Mouse (Mus musculus): ENCODE data around the gene Gm45208. TPM values are rescaled to one million over a fixed set of nuclear protein-coding genes. Genes with fewer than 3 reads are reported as not detected.

The Gm45208 gene
- polyA plus RNA-seq (2016; fragmentation: Nextera tagmentation; extraction: Ambion mirVana), result not detected in 2 replicates

GRCm38 (mm10) chrX:7721514-7722281, at the start of gene Gm45208:
TSS of gene Gm45208 (plus strand) at chrX:7722245.
- H3K27me3 ChIP-seq (ENCODE audit: low read depth, poor library complexity, severe bottlenecking), result no peaks in the 10 kb centered on the region
- H3K9me3 ChIP-seq (replicated peaks), result no peaks in the 10 kb centered on the region
- peak; percentile 70 for DNase-seq (ENCODE audit: low spot score)
- peaks cover 4% of the 10 kb centered on the region; the same call in 1 of the 2 replicates for H3K4me1 ChIP-seq
- WGBS, result 18% methylated on average over 22 of the region's 22 CpGs
- H3K27ac ChIP-seq, result peak within 1 kb of the TSS; percentile 91
- peak within 1 kb of the TSS; percentile 65 for H3K4me3 ChIP-seq
- peaks cover 26% of the 10 kb centered on the region for H3K36me3 ChIP-seq

GRCm38 (mm10) chrX:7672739-7673138, 49.3 kb upstream of the Gm45208 start:
- H3K9me3 ChIP-seq (replicated peaks), result no peaks in the 10 kb centered on the region
- no peak for DNase-seq (ENCODE audit: low spot score)
- H3K4me3 ChIP-seq, result no peak overlapping the region
- no peak overlapping the region for H3K27ac ChIP-seq
- H3K36me3 ChIP-seq, result peaks cover 9% of the 10 kb centered on the region
- no peaks in the 10 kb centered on the region for H3K27me3 ChIP-seq (ENCODE audit: low read depth, poor library complexity, severe bottlenecking)
- H3K4me1 ChIP-seq, result peaks cover 12% of the 10 kb centered on the region
- WGBS, result 21% methylated on average over 6 of the region's 6 CpGs

GRCm38 (mm10) chrX:7673578-7674281, 48.3 kb upstream of the Gm45208 start:
- WGBS, result 26% methylated on average over 12 of the region's 12 CpGs
- Histone ChIP-seq H3K9me3 (replicated peaks) (no peaks in the 10 kb centered on the region), H3K4me3 (peak overlapping the region; percentile 40), H3K4me1 (peaks cover 12% of the 10 kb centered on the region), H3K36me3 (peaks cover 8% of the 10 kb centered on the region), H3K27ac (peak overlapping the region; percentile 73; the same call in 1 of the 2 replicates), H3K27me3 (ENCODE audit: low read depth, poor library complexity, severe bottlenecking) (no peaks in the 10 kb centered on the region)
- peak; percentile 33 for DNase-seq (ENCODE audit: low spot score)

DNA sequence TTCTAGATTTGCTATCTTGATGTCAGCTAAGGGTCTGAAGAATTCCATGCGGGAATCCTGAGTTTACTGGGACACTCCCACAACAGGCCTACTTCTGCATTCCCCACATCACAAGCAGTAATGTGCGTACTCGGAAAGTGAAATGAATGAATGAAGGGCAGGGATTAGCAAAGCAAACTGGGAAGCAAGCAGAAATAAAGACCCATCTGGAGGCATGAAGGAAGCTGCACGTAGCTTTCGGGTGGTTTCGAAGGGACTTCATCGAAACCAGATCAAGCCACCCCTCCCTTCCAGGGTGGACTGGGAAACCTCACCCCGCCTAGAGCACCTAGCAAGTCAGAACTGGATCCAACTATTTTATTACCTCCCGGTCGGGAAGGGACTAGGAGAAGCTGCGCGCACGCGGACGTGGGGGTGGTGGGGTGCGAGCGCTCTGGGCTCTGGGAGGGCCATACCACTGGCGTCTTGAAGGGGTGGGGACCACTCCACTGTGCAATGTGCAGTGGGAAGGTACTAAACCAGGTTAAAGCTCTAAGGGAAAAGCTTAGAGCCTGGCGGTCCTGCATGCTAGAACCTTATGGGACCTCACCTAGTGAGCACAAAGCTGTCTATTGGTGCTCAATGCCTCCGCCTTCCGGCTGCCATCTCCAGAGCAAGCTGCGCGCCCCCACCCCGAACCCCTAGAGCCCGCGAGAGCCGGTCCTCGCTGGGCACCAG, 47.6 kb upstream of the Gm45208 start:
- no peaks in the 10 kb centered on the region for H3K9me3 ChIP-seq (replicated peaks)
- H3K4me3 ChIP-seq, result peak overlapping the region; percentile 40
- peaks cover under 1% of the 10 kb centered on the region; the same call in 1 of the 2 replicates for H3K36me3 ChIP-seq
- peaks cover 12% of the 10 kb centered on the region for H3K4me1 ChIP-seq
- no peaks in the 10 kb centered on the region for H3K27me3 ChIP-seq (ENCODE audit: low read depth, poor library complexity, severe bottlenecking)
- DNase-seq (ENCODE audit: low spot score), result peak; percentile 43
- H3K27ac ChIP-seq, result peak overlapping the region; percentile 73
- 27% methylated on average over 28 of the region's 28 CpGs for WGBS

GRCm38 (mm10) chrX:7675001-7675380, 47.1 kb upstream of the Gm45208 start:
- H3K27ac ChIP-seq, result peak overlapping the region; percentile 73
- H3K9me3 ChIP-seq (replicated peaks), result no peaks in the 10 kb centered on the region
- no peak for DNase-seq (ENCODE audit: low spot score)
- H3K27me3 ChIP-seq (ENCODE audit: low read depth, poor library complexity, severe bottlenecking), result no peaks in the 10 kb centered on the region
- H3K4me3 ChIP-seq, result peak overlapping the region; percentile 40
- 30% methylated on average over 10 of the region's 10 CpGs for WGBS
- H3K36me3 ChIP-seq, result no peaks in the 10 kb centered on the region
- H3K4me1 ChIP-seq, result peaks cover 12% of the 10 kb centered on the region

DNA sequence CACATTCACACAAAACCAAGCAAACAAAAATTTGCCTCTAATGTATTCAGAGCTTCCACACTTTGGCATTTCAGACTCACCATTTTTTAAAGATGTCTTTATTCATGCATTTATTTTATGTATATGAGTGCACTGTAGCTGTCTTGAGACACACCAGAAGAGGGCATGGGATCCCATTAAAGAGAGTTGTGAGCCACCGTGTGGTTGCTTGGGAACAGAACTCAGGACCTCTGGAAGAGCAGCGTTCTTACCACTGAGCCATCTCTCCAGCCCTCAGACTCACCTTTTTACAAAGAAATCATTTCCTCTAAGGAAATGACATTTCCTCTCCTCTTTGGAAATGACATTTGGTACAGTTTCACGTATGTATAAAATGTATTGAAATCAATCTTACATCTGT, 43.1 kb upstream of the Gm45208 start:
- H3K27ac ChIP-seq, result no peak overlapping the region
- H3K4me1 ChIP-seq, result peaks cover 6% of the 10 kb centered on the region
- peaks cover 4% of the 10 kb centered on the region; the same call in 1 of the 2 replicates for H3K27me3 ChIP-seq (ENCODE audit: low read depth, poor library complexity, severe bottlenecking)
- H3K36me3 ChIP-seq, result no peaks in the 10 kb centered on the region
- no peak for DNase-seq (ENCODE audit: low spot score)
- H3K4me3 ChIP-seq, result no peak overlapping the region
- WGBS, result 42% methylated on average over 3 of the region's 3 CpGs
- no peaks in the 10 kb centered on the region for H3K9me3 ChIP-seq (replicated peaks)

GRCm38 (mm10) chrX:7679405-7680056, 42.5 kb upstream of the Gm45208 start:
- Histone ChIP-seq H3K4me1 (0 out of 2 replicates have a peak, but pooled peaks cover under 1% of the 10 kb centered on the region), H3K27me3 (ENCODE audit: low read depth, poor library complexity, severe bottlenecking) (peaks cover 4% of the 10 kb centered on the region; the same call in 1 of the 2 replicates), H3K9me3 (replicated peaks) (no peaks in the 10 kb centered on the region), H3K36me3 (no peaks in the 10 kb centered on the region), H3K4me3 (peak overlapping the region; percentile 45), H3K27ac (peak overlapping the region; percentile 36; the same call in 1 of the 2 replicates)
- peak; percentile 90 for DNase-seq (ENCODE audit: low spot score)
- WGBS, result 14% methylated on average over 27 of the region's 27 CpGs

GRCm38 (mm10) chrX:7680057-7680412, 42.0 kb upstream of the Gm45208 start:
- Histone ChIP-seq H3K4me1 (no peaks in the 10 kb centered on the region), H3K27ac (peak overlapping the region; percentile 36; the same call in 1 of the 2 replicates), H3K36me3 (no peaks in the 10 kb centered on the region), H3K9me3 (replicated peaks) (no peaks in the 10 kb centered on the region), H3K4me3 (peak overlapping the region; percentile 45), H3K27me3 (ENCODE audit: low read depth, poor library complexity, severe bottlenecking) (peaks cover 4% of the 10 kb centered on the region; the same call in 1 of the 2 replicates)
- 12% methylated on average over 12 of the region's 12 CpGs for WGBS
- no peak for DNase-seq (ENCODE audit: low spot score)

- H3K36me3 ChIP-seq, result no peaks in the 10 kb centered on the region
- DNase-seq (ENCODE audit: low spot score), result no peak
- H3K27me3 ChIP-seq (ENCODE audit: low read depth, poor library complexity, severe bottlenecking), result peaks cover 4% of the 10 kb centered on the region; the same call in 1 of the 2 replicates
- H3K9me3 ChIP-seq (replicated peaks), result no peaks in the 10 kb centered on the region
- no peaks in the 10 kb centered on the region for H3K4me1 ChIP-seq
- H3K4me3 ChIP-seq, result peak within 1 kb of the TSS; percentile 45
- H3K27ac ChIP-seq, result peak within 1 kb of the TSS; percentile 36; the same call in 1 of the 2 replicates
- WGBS, result 67% methylated on average over 14 of the region's 14 CpGs
Observed at GRCm38 (mm10) chrX:7680864-7681263, 41.2 kb upstream of the Gm45208 start, which contains the start of gene Magix. TSS of gene Magix (minus strand) at chrX:7681251.

DNA sequence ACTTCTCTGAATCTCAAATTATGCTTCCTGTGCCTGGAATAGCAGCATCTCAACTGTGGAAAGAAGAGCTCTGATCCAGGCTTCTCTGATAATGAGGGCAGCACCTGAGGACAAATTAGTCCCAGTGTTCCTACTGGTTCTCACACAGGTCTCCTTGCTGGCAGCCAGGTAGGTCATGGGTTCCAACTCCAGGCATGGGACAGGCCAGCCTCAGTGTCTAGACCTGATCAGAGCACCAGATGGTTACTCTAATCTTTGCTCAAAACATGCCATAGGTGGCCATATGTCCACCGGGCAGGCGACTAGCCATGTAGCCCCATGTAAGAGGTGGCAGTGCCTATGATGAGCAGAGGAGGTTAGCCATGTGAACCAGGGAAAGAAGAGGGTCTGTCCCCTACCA, 33.7 kb upstream of the Gm45208 start:
- no peaks in the 10 kb centered on the region for H3K27me3 ChIP-seq (ENCODE audit: low read depth, poor library complexity, severe bottlenecking)
- no peaks in the 10 kb centered on the region for H3K9me3 ChIP-seq (replicated peaks)
- no peak for DNase-seq (ENCODE audit: low spot score)
- no peaks in the 10 kb centered on the region for H3K36me3 ChIP-seq
- no peak overlapping the region for H3K4me3 ChIP-seq
- H3K27ac ChIP-seq, result no peak overlapping the region
- 89% methylated on average over 2 of the region's 2 CpGs for WGBS
- H3K4me1 ChIP-seq, result no peaks in the 10 kb centered on the region

DNA sequence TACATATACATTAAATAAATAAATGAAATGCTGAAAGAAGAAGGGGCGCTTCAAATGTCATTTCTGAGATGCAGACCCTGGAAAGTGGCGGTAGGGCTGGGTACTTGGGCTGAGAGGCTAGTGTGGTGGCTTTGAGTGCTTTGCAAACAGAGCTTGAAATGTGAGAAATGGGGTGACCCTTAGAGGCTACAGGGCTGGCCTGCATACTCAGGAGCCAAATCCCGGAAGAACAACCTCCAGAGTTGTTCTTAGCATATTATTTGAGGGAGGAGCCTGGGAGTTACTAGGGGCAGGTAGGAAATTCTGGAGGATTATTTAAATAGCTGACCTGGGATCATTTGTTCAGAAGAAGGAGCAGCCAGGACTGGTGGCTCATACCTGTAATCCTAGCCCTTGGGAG, 31.6 kb upstream of the Gm45208 start:
- H3K36me3 ChIP-seq, result no peaks in the 10 kb centered on the region
- 67% methylated on average over 3 of the region's 3 CpGs for WGBS
- no peak overlapping the region for H3K4me3 ChIP-seq
- no peaks in the 10 kb centered on the region for H3K27me3 ChIP-seq (ENCODE audit: low read depth, poor library complexity, severe bottlenecking)
- H3K9me3 ChIP-seq (replicated peaks), result no peaks in the 10 kb centered on the region
- no peaks in the 10 kb centered on the region for H3K4me1 ChIP-seq
- no peak overlapping the region for H3K27ac ChIP-seq
- DNase-seq (ENCODE audit: low spot score), result no peak

- H3K36me3 ChIP-seq, result no peaks in the 10 kb centered on the region
- H3K4me3 ChIP-seq, result no peak overlapping the region
- DNase-seq (ENCODE audit: low spot score), result no peak
- no peak overlapping the region for H3K27ac ChIP-seq
- H3K27me3 ChIP-seq (ENCODE audit: low read depth, poor library complexity, severe bottlenecking), result no peaks in the 10 kb centered on the region
- no peaks in the 10 kb centered on the region for H3K4me1 ChIP-seq
- 37% methylated on average over 4 of the region's 4 CpGs for WGBS
- H3K9me3 ChIP-seq (replicated peaks), result no peaks in the 10 kb centered on the region
Observed at GRCm38 (mm10) chrX:7692862-7693261, 29.2 kb upstream of the Gm45208 start.

Measured in limb, embryonic 10.5 days (tissue).